Mouse (Mus musculus) brain, adult 2 months (tissue): ENCODE measurements around the gene Gm20708.

ENCODE experiments used
- DNase-seq: peaks from one replicate; pipeline ENCODE4 v3.0.0; 2011; ENCODE audit warnings: low read depth, low spot score

Gene Gm20708

GRCm38 (mm10) chr11:117810401-117811046 lies 1.1 kb downstream of the Gm20708 start:
- peak; percentile 78 for DNase-seq

- DNase-seq, result no peak
These were observed 4.4 kb downstream of the Gm20708 start for GRCm38 (mm10) chr11:117813867-117814266.

GRCm38 (mm10) chr11:117814704-117815366 lies 5.4 kb downstream of the Gm20708 start:
- DNase-seq, result no peak

GRCm38 (mm10) chr11:117815850-117816249 lies 6.4 kb downstream of the Gm20708 start:
- peak; percentile 51 for DNase-seq

- DNase-seq, result peak; percentile 48
These were observed 7.0 kb downstream of the Gm20708 start for GRCm38 (mm10) chr11:117816389-117816996.

GRCm38 (mm10) chr11:117819095-117819494 lies 9.6 kb downstream of the Gm20708 start:
- peak; percentile 24 for DNase-seq

- DNase-seq, result no peak
These were observed 10.7 kb downstream of the Gm20708 start for GRCm38 (mm10) chr11:117820173-117820572.

- DNase-seq, result no peak
These were observed 12.4 kb downstream of the Gm20708 start for GRCm38 (mm10) chr11:117821868-117822267.

GRCm38 (mm10) chr11:117822728-117823241 lies 13.3 kb downstream of the Gm20708 start:
- no peak for DNase-seq

- no peak for DNase-seq
These were observed 13.9 kb downstream of the Gm20708 start for GRCm38 (mm10) chr11:117823411-117823810.

GRCm38 (mm10) chr11:117824060-117824969 lies 14.8 kb downstream of the Gm20708 start:
- DNase-seq, result peak; percentile 84

GRCm38 (mm10) chr11:117825333-117826101 lies 16.0 kb downstream of the Gm20708 start, which contains the start of the genes Afmid and Tk1:
TSS of gene Afmid (plus strand) at chr11:117825924.
TSS of gene Tk1 (minus strand) at chr11:117826092.
- peak; percentile 74 for DNase-seq

- DNase-seq, result peak; percentile 18
These were observed 16.7 kb downstream of the Gm20708 start for GRCm38 (mm10) chr11:117826164-117826563.

- DNase-seq, result no peak
These were observed 17.4 kb downstream of the Gm20708 start for GRCm38 (mm10) chr11:117826916-117827315.

- no peak for DNase-seq
These were observed 17.9 kb downstream of the Gm20708 start for GRCm38 (mm10) chr11:117827386-117827785.

- DNase-seq, result no peak
These were observed 18.9 kb downstream of the Gm20708 start for GRCm38 (mm10) chr11:117828149-117828887.

- peak; percentile 52 for DNase-seq
These were observed 19.6 kb downstream of the Gm20708 start for GRCm38 (mm10) chr11:117828888-117829604.

GRCm38 (mm10) chr11:117829671-117830215 lies 20.3 kb downstream of the Gm20708 start:
- DNase-seq, result no peak

- DNase-seq, result no peak
These were observed 20.9 kb downstream of the Gm20708 start for GRCm38 (mm10) chr11:117830401-117830800.
